Mouse (Mus musculus) lung, postnatal 0 days (tissue): ENCODE data around the gene Car12.

Experiments
- CTCF ChIP-seq: IDR thresholded peaks from 2 replicates; pipeline ENCODE4 v1.5.1; 2016; ENCODE audit warnings: antibody characterized with exemption, mild to moderate bottlenecking
- EP300 ChIP-seq: IDR thresholded peaks from 2 replicates; pipeline ENCODE4 v1.6.1; 2016; ENCODE audit warnings: antibody characterized with exemption, mild to moderate bottlenecking, control low read depth

DNA sequence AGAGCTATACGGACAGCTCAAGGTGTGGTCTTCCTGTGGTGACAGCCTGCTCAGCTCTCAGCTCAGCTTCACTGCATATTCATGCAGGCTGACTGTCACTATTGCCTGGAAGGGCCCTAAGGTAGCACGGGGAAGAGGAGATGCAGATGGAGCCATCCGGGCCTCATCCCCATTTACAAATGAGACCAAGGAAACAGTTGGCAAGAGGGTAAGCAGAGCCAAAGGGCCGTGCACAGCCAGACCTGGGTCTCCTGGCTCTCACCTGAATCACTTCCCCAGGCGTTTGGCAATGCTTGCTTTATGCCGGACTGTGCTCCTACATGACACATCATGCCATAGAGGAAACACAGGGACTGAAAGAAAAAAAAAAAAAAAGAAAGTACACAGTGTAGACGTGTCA, 13.8 kb downstream of the Car12 start:
- TF ChIP-seq CTCF (no peak), EP300 (no peak)
